In genomic region chr8:122739102-122739725, GRCm38 (mm10) we compare ENCODE assay signal across 8 mouse cellular contexts. TPM values are rescaled to one million over a fixed set of nuclear protein-coding genes. Genes with fewer than 3 reads are reported as not detected.
DNase-seq lines count a peak whose midpoint lies in the region.

No protein-coding gene starts in this region.

- intact Hi-C loops in left cerebral cortex, postnatal 4 days (cut with DNase I), result no loop called here
- intact Hi-C loops in left cerebral cortex, postnatal 25 days (cut with DNase I), result no loop called here

- peak; percentile 70 for DNase-seq in left cerebral cortex, postnatal 4 days
- DNase-seq in left cerebral cortex, postnatal 25 days (ENCODE audit: low spot score in 2 of 2), result no peak
- peak; percentile 65 to 71 for DNase-seq in cerebellum, postnatal 36 days
- peak; percentile 69 for DNase-seq in induced T-regulatory cell, adult 2 months (ENCODE audit: low read depth)
- peak; percentile 85 to 87 for DNase-seq in spleen, adult 18-20 months
- DNase-seq in ovary, postnatal 14 days (ENCODE audit: low spot score), result no peak
- DNase-seq in left cerebral cortex, adult 11 months (ENCODE audit: low spot score), result no peak
- DNase-seq in adrenal gland, postnatal 36 days, result no peak

RNA-seq across cellular contexts. Expression of gene Acsf3, which starts 36.1 kb away (rescaled TPM):
- 10 to 100 TPM; 17.4 to 17.8 TPM for total RNA-seq in left cerebral cortex, postnatal 4 days (2021)
- total RNA-seq in left cerebral cortex, postnatal 25 days (2021), result 10 to 100 TPM; 20.5 to 22.8 TPM
- 10 to 100 TPM; 41.1 TPM for total RNA-seq in adrenal gland, postnatal 36 days (2021)

RNA-seq across cellular contexts. Expression of gene Cbfa2t3, which starts 40.3 kb away (rescaled TPM):
- total RNA-seq in left cerebral cortex, postnatal 4 days (2021), result 10 to 100 TPM; 20.7 to 20.8 TPM
- total RNA-seq in left cerebral cortex, postnatal 25 days (2021), result 10 to 100 TPM; 31.7 to 41.5 TPM
- 10 to 100 TPM in 1 of 2 experiments, 1 to 10 TPM in 1; 8.7 to 13.7 TPM for total RNA-seq in adrenal gland, postnatal 36 days (2021)

Comparison
In these comparisons a context has a peak if more than half of its experiments do, and no peak if none do; other contexts are left out.
1. DNase-seq: peak in left cerebral cortex, postnatal 4 days (single experiment), cerebellum, postnatal 36 days (2 of 2), induced T-regulatory cell, adult 2 months (single experiment) and spleen, adult 18-20 months (2 of 2); none in left cerebral cortex, postnatal 25 days (0 of 2), ovary, postnatal 14 days (single experiment), left cerebral cortex, adult 11 months (single experiment) and adrenal gland, postnatal 36 days (0 of 2).